Mouse (Mus musculus) kidney, embryonic 16.5 days (tissue): ENCODE measurements around the gene Ikzf2. TPM values are rescaled to one million over a fixed set of nuclear protein-coding genes. Genes with fewer than 3 reads are reported as not detected.

Source experiments
- ATAC-seq: fragments of 200-750 bp; cut with Nextera tagmentation; 2 replicates; pipeline ENCODE4 v1.8.0; 2017; ENCODE audit warnings: moderate TSS enrichment; ENCODE audit not compliant: low FRiP score, low TSS enrichment
- H3K27ac ChIP-seq: fragments of 300-500 bp; sonication (generic); 2 replicates; pipeline ENCODE4 v1.5.1; 2014; ENCODE audit warnings: low read length
- H3K27me3 ChIP-seq: fragments of 300-500 bp; sonication (generic); 2 replicates; pipeline ENCODE4 v1.6.1; 2014; ENCODE audit warnings: low read length, control low read depth, mixed read lengths; ENCODE audit not compliant: insufficient read depth
- H3K36me3 ChIP-seq: fragments of 300-500 bp; sonication (generic); 2 replicates; pipeline ENCODE4 v1.6.1; 2014; ENCODE audit warnings: low read length, control low read depth, mixed read lengths; ENCODE audit not compliant: insufficient read depth
- H3K4me1 ChIP-seq: fragments of 300-500 bp; sonication (generic); 2 replicates; pipeline ENCODE4 v1.6.1; 2014; ENCODE audit warnings: low read length, control low read depth, mixed read lengths; ENCODE audit not compliant: insufficient read depth
- H3K4me2 ChIP-seq: fragments of 300-500 bp; sonication (generic); replicated peaks from 2 replicates; pipeline ENCODE4 v1.6.1; 2014; ENCODE audit warnings: low read depth, low read length
- H3K4me3 ChIP-seq: fragments of 300-500 bp; sonication (generic); 2 replicates; pipeline ENCODE4 v1.5.1; 2014; ENCODE audit warnings: mild to moderate bottlenecking, low read length
- H3K9ac ChIP-seq: fragments of 300-500 bp; sonication (generic); replicated peaks from 2 replicates; pipeline ENCODE4 v1.6.1; 2014; ENCODE audit warnings: low read length
- H3K9me3 ChIP-seq: fragments of 300-500 bp; sonication (generic); 2 replicates; pipeline ENCODE4 v1.6.1; 2016; ENCODE audit warnings: low read length, control low read depth
- WGBS: fragments of 180-500 bp; shearing (Covaris S2); extraction: QIAGEN DNeasy Blood & Tissue Kit; methylation state at CpG from one replicate; pipeline ENCODE4 v1.1.7; 2014; 5-methylcytosine and 5-hydroxymethylcytosine counted together
- polyA plus RNA-seq: library from polyadenylated mRNA; unstranded; fragments of >200 nt; fragmentation: Nextera tagmentation; extraction: Ambion mirVana; gene quantifications from 2 replicates; pipeline ENCODE4 v1.2.1, GENCODE M21; 2015

Gene Ikzf2
- polyA plus RNA-seq, 1 experiment from 2014 or later = 3.5 TPM

DNA sequence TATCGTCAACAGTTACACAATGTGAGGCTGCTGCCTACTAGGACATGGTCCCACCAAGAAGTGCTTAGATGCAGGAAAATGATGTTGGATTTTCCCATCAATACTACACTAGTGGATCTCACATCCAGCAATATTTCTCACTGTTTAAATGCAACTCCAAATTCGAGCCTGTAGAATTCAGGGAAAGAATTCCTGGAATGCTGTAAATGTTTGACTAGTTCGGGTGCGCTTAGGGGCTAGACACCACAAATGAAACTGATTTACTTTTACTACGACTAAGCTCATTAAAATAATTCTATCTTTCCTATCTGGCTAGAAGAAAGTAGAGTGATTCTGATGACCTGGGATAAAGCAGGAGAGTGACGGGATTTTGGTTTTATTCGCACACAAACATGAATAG is 76.3 kb downstream of the Ikzf2 start:
- H3K27me3 ChIP-seq = no peaks in the 10 kb centered on the region
- no peak overlapping the region for H3K4me3 ChIP-seq
- no peak overlapping the region for H3K9ac ChIP-seq
- no peaks in the 10 kb centered on the region for H3K36me3 ChIP-seq
- peak; percentile 86 for ATAC-seq
- no peaks in the 10 kb centered on the region for H3K9me3 ChIP-seq
- H3K27ac ChIP-seq = peak overlapping the region; percentile 62; the same call in 1 of the 2 replicates
- 51% methylated on average over 7 of the region's 7 CpGs for WGBS
- H3K4me2 ChIP-seq = 0 out of 2 replicates have a peak overlapping the region, but pooled peaks have one; percentile 18
- 0 out of 2 replicates have a peak, but pooled peaks cover 5% of the 10 kb centered on the region for H3K4me1 ChIP-seq

DNA sequence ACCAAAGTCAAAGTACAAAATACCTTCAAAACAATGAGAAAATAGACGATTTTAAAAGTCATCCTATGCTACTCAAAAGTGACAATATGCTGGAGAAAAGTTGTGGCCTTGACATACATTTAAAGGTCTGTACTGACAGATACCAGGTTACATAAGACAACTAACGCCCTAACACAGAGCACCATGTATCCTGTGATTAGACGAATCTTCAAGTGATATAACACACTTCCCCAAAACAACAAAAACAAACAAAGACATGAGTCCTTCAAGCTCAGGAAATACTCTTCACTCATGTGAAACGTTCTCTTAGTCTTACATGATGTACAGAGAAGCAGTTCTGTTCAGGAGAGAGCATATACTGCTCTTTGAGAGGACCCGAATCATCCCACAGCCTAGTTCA is 78.2 kb downstream of the Ikzf2 start:
- Histone ChIP-seq H3K27ac (no peak overlapping the region), H3K36me3 (no peaks in the 10 kb centered on the region), H3K4me2 (no peak overlapping the region), H3K9me3 (no peaks in the 10 kb centered on the region), H3K4me3 (no peak overlapping the region), H3K27me3 (no peaks in the 10 kb centered on the region), H3K9ac (no peak overlapping the region), H3K4me1 (0 out of 2 replicates have a peak, but pooled peaks cover 5% of the 10 kb centered on the region)
- WGBS = 73% methylated on average over 5 of the region's 5 CpGs
- ATAC-seq = no peak

DNA sequence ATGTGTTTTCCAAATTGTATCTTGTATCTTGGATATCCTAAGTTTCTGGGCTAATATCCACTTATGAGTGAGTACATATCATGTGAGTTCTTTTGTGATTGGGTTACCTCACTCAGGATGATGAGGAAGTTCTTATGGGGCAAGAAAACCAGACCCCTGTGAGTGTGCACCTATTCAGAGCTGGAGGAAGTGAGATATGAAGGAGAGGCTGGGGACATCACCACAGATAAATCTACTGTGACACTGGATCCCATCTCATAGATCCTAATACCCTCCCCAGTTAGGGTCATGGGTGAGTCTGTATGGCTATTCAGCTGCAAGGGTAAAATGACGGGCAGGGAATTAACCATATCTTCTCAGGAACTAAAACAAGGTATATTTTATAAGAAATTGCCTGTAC is 80.2 kb downstream of the Ikzf2 start:
- Histone ChIP-seq H3K27me3 (no peaks in the 10 kb centered on the region), H3K4me3 (no peak overlapping the region), H3K4me1 (0 out of 2 replicates have a peak, but pooled peaks cover 5% of the 10 kb centered on the region), H3K4me2 (no peak overlapping the region), H3K27ac (no peak overlapping the region), H3K36me3 (no peaks in the 10 kb centered on the region), H3K9me3 (no peaks in the 10 kb centered on the region), H3K9ac (no peak overlapping the region)
- 67% methylated on average over 1 of the region's 1 CpGs for WGBS
- no peak for ATAC-seq

DNA sequence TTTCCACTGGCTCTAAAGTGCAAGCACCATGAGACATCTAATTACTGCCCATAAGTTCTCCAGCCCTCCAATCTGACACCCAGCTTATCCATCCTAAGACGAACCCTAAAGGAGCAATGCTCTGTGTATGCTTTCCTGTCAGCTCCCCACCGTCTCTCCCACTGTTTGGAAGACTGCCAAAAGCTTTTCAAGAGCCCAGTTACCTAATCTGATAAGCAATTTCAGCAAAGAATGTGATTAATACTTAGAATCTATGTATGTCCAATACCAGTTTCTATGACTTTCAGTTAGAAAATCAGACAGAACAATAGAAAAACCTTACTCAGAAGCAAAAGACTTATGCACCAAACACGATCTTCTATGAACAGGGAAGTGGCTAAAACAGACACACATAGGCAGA is 82.8 kb downstream of the Ikzf2 start:
- 36% methylated on average over 3 of the region's 3 CpGs for WGBS

DNA sequence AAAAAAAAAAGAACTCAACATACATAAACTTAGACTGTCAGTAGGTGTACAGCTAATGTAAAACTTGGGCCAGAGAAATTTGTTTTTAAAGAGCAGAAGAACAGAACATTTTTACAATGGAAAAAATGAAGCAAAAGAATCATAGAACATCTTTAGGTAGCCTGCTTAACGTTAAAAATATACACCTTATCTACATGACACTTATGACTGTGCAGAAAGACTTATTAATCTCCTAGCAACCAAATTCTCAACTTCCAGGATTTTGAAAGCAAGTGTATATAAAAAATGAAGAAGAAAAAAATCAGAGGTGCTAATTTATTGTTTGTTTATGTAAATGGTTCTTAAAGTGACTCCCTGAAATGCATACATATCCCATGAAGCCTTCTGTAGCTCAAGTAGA is 86.1 kb downstream of the Ikzf2 start:
- Histone ChIP-seq H3K4me3 (no peak overlapping the region), H3K4me2 (no peak overlapping the region), H3K9me3 (no peaks in the 10 kb centered on the region), H3K9ac (no peak overlapping the region), H3K27me3 (no peaks in the 10 kb centered on the region), H3K36me3 (no peaks in the 10 kb centered on the region), H3K27ac (no peak overlapping the region), H3K4me1 (no peaks in the 10 kb centered on the region)
- 83% methylated on average over 1 of the region's 1 CpGs for WGBS
- ATAC-seq = no peak

More for the DNA sequence above, 82.8 kb downstream of the Ikzf2 start:
- Histone ChIP-seq H3K4me3 (no peak overlapping the region), H3K9me3 (no peaks in the 10 kb centered on the region), H3K36me3 (no peaks in the 10 kb centered on the region), H3K27me3 (no peaks in the 10 kb centered on the region), H3K27ac (no peak overlapping the region), H3K4me2 (no peak overlapping the region), H3K4me1 (no peaks in the 10 kb centered on the region), H3K9ac (no peak overlapping the region)
- ATAC-seq = no peak

DNA sequence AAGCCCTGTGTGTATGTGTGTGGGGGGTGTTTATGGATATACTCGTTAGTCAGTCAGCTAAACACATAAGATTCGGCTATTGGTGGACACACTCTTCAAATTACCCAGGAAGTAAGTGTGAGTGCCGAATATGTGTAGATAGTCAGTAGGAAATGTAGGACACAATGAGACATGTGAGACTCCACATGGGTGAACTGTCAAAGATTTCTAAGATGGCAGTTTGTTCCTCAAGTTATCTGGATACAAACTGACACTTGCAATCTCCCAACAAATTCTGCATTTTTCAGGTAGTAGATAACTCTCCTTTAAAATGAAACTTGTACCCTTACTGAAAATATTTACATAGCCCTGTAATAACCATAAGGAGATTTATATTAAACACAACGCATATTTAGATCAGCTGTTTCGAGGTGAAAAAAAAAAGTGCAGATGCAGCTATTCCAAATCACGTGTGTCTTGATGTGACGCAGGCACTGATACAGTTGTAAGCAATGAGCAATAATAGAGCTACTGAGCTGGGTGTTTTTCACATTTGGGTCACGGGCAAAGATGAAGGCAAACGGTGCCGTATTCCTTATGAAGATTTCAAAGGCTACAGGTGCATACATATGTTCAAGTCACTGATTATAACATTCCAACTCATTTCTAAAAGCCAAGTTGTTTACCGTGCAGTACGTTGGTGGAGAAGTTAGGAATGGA is 87.8 kb downstream of the Ikzf2 start:
- Histone ChIP-seq H3K9me3 (no peaks in the 10 kb centered on the region), H3K4me1 (no peaks in the 10 kb centered on the region), H3K4me3 (no peak overlapping the region), H3K9ac (no peak overlapping the region), H3K27ac (no peak overlapping the region), H3K4me2 (no peak overlapping the region), H3K27me3 (no peaks in the 10 kb centered on the region), H3K36me3 (no peaks in the 10 kb centered on the region)
- no peak for ATAC-seq
- 90% methylated on average over 12 of the region's 12 CpGs for WGBS

DNA sequence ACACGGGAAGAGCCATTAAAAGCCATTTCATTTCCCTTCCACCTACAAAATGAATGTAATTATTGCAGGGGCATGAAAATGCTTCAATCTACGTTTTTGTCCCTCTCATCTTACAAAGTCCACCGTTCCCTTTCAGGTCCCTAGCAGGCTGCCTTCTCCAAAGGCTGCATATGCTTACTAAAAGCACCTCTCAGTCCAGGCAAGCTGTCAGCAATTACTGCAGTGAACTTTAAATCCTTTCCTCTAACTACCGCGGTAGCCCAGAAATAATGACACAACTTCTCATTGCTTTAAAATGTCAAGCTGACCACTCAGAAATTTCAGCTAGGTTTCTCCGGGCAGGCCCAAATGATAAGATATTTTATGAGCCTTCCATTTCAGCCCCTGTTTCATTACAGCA is 95.2 kb downstream of the Ikzf2 start:
- Histone ChIP-seq H3K36me3 (no peaks in the 10 kb centered on the region), H3K27ac (no peak overlapping the region), H3K4me1 (peaks cover 6% of the 10 kb centered on the region; the same call in 1 of the 2 replicates), H3K27me3 (no peaks in the 10 kb centered on the region), H3K4me2 (peak overlapping the region; percentile 39), H3K4me3 (no peak overlapping the region; the same call in 1 of the 2 replicates), H3K9ac (no peak overlapping the region), H3K9me3 (no peaks in the 10 kb centered on the region)
- ATAC-seq = no peak
- WGBS = 22% methylated on average over 6 of the region's 6 CpGs

DNA sequence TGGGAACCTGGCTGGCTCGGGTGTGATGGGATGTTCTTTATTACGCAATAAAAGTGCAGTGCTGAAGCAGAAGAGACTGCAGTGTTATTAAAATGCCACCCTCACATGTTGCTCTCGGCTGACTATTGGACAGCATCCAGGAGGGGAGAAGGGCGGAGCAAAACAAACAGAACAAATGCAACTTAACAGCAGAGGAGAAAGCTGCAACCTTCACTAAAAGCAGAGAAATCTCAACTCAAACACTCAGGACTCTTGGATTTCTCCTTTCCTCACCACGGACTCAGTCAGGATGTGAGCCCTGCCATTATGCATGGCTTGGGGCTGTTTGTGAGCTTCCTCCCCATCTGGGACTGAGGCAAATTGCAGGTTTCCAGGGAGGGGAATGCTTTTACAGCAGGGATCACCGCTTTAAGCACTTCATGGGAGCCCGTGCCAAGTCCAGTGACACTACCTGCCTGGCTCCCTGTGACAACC is 95.7 kb downstream of the Ikzf2 start:
- Histone ChIP-seq H3K4me3 (peak overlapping the region; percentile 23), H3K36me3 (no peaks in the 10 kb centered on the region), H3K9me3 (no peaks in the 10 kb centered on the region), H3K9ac (0 out of 2 replicates have a peak overlapping the region, but pooled peaks have one; percentile 10), H3K4me2 (peak overlapping the region; percentile 39), H3K27me3 (no peaks in the 10 kb centered on the region), H3K4me1 (peaks cover 6% of the 10 kb centered on the region; the same call in 1 of the 2 replicates), H3K27ac (no peak overlapping the region)
- ATAC-seq = no peak
- WGBS = 13% methylated on average over 7 of the region's 7 CpGs

DNA sequence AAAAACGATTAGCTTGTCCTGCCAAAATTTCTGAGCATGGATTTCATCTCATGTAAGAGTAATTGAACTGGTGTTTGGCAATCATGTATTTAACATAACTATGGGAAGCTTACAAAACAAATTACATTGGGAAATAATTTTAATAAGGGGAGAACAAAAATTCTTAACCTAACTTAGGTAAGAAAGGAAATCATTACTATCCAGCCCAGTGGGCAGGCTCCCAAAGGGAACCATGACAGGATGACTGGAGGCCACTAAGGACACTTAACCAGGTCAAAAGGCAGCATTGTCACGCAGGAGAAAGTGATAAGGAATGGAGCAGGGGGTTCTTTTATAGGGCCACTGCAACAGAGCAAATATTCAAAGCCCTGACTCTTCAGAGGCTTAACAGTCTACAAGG is 101.5 kb downstream of the Ikzf2 start:
- no peak overlapping the region for H3K9ac ChIP-seq
- no peaks in the 10 kb centered on the region for H3K4me1 ChIP-seq
- no peaks in the 10 kb centered on the region for H3K36me3 ChIP-seq
- no peaks in the 10 kb centered on the region for H3K9me3 ChIP-seq
- H3K4me2 ChIP-seq = no peak overlapping the region
- H3K27me3 ChIP-seq = no peaks in the 10 kb centered on the region
- WGBS = 66% methylated on average over 2 of the region's 2 CpGs
- H3K27ac ChIP-seq = no peak overlapping the region
- H3K4me3 ChIP-seq = no peak overlapping the region
- ATAC-seq = no peak

DNA sequence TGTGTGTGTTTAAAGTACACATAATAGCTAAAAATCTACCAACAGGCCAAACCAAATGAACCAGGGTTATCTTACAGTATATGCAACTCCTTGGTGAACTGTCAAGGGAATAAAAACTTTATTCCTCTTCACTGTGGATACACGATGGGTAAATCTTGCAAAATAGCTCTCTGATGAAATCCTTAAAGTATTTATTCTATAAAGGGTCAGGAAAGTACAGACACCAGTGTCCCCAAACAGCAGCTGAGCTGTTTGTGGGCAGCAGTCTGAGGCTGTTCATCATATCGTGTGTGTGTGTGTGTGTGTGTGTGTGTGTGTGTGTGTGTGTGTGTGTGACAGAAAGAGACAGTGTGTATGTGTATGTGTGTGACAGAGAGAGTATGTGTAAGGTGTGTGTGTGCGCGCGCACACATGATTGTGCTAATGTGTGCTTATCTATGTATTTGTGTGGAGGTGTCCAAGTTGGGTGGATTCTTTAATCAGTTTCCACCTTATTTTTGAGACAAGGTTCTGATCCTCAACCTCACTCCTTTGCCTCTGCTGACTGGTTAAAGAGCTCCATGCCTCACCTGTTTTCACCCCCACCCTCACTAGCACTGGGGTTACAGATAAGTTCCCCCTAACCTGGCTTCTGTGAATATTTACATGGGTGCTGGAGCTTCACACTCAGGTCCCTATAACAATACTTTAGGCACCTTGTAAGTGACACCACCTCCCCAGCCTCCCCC is 102.9 kb downstream of the Ikzf2 start:
- no peaks in the 10 kb centered on the region for H3K9me3 ChIP-seq
- no peak for ATAC-seq
- H3K27ac ChIP-seq = no peak overlapping the region
- no peaks in the 10 kb centered on the region for H3K36me3 ChIP-seq
- H3K27me3 ChIP-seq = no peaks in the 10 kb centered on the region
- H3K9ac ChIP-seq = no peak overlapping the region
- H3K4me1 ChIP-seq = no peaks in the 10 kb centered on the region
- 86% methylated on average over 5 of the region's 5 CpGs for WGBS
- H3K4me2 ChIP-seq = no peak overlapping the region
- H3K4me3 ChIP-seq = no peak overlapping the region
